Mouse (Mus musculus) forebrain, embryonic 16.5 days (tissue): ENCODE measurements around the gene Tmem8. TPM values are rescaled to one million over a fixed set of nuclear protein-coding genes. Genes with fewer than 3 reads are reported as not detected.

Experiments
- ATAC-seq: fragments of 200-750 bp; cut with Nextera tagmentation; 2 replicates; pipeline ENCODE4 v1.8.0; 2017; ENCODE audit warnings: mild to moderate bottlenecking, moderate library complexity
- H3K27ac ChIP-seq: fragments of 300-500 bp; sonication (generic); 2 replicates; pipeline ENCODE4 v1.5.1; 2014; ENCODE audit warnings: low read length, control low read depth
- H3K27me3 ChIP-seq: fragments of 300-500 bp; sonication (generic); replicated peaks from 2 replicates; pipeline ENCODE4 v1.6.1; 2014; ENCODE audit warnings: low read length; ENCODE audit not compliant: control insufficient read depth, insufficient read depth
- H3K36me3 ChIP-seq: fragments of 300-500 bp; sonication (generic); 2 replicates; pipeline ENCODE4 v1.6.1; 2014; ENCODE audit not compliant: control insufficient read depth, insufficient read depth
- H3K4me1 ChIP-seq: fragments of 300-500 bp; sonication (generic); replicated peaks from 2 replicates; pipeline ENCODE4 v1.6.1; 2014; ENCODE audit warnings: low read length; ENCODE audit not compliant: control insufficient read depth, insufficient read depth
- H3K4me2 ChIP-seq: fragments of 300-500 bp; sonication (generic); 2 replicates; pipeline ENCODE4 v1.6.1; 2014; ENCODE audit warnings: mild to moderate bottlenecking, low read length, control low read depth
- H3K4me3 ChIP-seq: fragments of 300-500 bp; sonication (generic); replicated peaks from 2 replicates; pipeline ENCODE4 v1.5.1; 2014; ENCODE audit warnings: mild to moderate bottlenecking, low read length, control low read depth
- H3K9ac ChIP-seq: fragments of 300-500 bp; sonication (generic); replicated peaks from 2 replicates; pipeline ENCODE4 v1.6.1; 2014; ENCODE audit warnings: low read depth, low read length, control low read depth
- H3K9me3 ChIP-seq: fragments of 300-500 bp; sonication (generic); 2 replicates; pipeline ENCODE4 v1.6.1; 2016; ENCODE audit warnings: low read length; ENCODE audit not compliant: control insufficient read depth
- WGBS: fragments of 180-500 bp; shearing (Covaris S2); extraction: QIAGEN DNeasy Blood & Tissue Kit; methylation state at CpG from one replicate; pipeline ENCODE4 v1.1.7; 2014; 5-methylcytosine and 5-hydroxymethylcytosine counted together
- polyA plus RNA-seq: library from polyadenylated mRNA; unstranded; fragments of >200 nt; fragmentation: Nextera tagmentation; extraction: Ambion mirVana; gene quantifications from 2 replicates; pipeline ENCODE4 v1.2.1, GENCODE M21; 2015

Tmem8 gene
- polyA plus RNA-seq, 1 experiment from 2014 or later = 2.0 TPM

DNA sequence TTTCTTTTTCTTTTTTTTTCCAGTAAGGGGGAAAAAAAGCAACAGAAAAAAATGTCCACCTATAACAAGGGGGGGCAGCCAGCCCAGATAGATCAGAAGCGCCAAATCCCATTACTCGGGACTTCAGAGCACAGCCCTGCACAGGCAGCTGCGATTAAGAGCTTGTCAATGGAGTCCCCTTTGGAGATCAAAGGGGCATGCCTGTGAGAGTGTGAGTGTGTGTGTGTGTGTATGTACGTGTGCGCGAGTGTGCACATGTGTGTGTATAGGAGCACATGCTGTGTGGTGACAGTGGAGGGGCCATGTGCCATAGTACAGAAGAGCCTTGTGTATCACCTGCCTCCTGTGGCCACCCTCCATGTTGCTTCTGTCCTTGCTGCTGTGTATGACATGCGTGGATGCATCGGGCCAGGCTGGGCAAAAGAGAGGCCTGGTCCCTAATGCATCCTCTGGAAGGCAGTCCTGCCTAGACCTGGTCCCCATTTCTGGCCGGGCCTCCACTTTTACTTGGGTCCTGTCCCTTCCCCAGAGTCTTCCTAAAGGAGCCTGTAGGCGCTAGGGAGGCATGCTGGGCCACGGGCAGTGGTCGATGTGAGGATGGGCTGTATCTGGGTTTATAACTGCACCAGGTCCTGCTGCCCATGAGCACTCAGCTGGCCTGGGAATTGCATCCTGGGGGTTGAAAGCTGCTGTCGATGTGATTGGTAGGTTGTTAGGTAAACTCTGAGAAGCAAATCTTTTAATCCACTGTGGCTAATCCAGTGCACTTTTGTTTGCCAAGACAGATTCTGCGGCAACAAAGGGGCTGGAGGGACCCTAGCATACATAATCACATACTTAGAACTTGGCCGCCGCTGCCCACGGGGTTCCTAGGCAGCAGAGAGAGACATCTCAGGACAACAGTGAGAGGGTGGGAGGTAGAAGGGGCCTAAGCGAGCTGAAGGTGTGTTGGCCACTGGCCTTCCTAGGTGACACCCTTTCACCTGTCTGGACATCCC lies 19.1 kb downstream of the Tmem8 start:
- WGBS = 68% methylated on average over 18 of the region's 18 CpGs
- no peaks in the 10 kb centered on the region for H3K4me1 ChIP-seq
- peak overlapping the region; percentile 12; the same call in 1 of the 2 replicates for H3K27ac ChIP-seq
- no peaks in the 10 kb centered on the region for H3K27me3 ChIP-seq
- no peak overlapping the region for H3K4me2 ChIP-seq
- H3K36me3 ChIP-seq = peaks cover 5% of the 10 kb centered on the region
- H3K9ac ChIP-seq = no peak overlapping the region
- no peaks in the 10 kb centered on the region for H3K9me3 ChIP-seq
- ATAC-seq = no peak
- no peak overlapping the region; the same call in 1 of the 2 replicates for H3K4me3 ChIP-seq

DNA sequence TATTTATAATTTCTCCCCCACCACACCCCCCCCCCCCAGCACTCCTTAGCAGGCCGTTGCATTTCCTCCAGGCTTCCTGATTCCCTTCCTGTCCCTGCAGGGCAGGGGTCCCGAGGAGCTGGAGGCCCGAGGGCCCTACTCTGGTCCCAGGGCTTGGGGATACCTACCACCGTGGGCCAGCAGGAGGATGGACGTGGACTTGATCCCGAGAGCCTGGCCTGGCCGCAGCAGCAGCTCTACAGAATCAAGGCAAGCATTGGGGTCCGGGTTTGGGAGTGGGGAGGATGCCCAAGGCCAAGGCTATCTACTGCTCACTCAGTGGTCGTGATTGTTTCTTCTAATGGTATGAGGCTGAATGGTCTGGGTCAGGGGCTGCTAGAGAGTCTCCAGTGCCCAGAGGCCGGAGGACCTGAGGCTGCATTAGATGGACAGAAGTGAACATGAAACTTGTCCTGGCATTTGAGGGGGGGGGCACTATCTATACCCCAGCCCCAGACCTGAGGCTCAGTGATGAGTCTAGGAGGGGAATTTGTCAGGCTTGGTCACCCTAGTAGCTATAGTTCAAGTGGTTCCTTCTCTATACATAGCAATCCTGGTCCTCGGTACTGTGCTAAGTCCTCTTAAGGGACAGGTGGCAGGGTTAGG lies 24.1 kb downstream of the Tmem8 start:
- 90% methylated on average over 11 of the region's 11 CpGs for WGBS
- H3K4me1 ChIP-seq = peaks cover 22% of the 10 kb centered on the region
- H3K4me3 ChIP-seq = no peak overlapping the region
- H3K36me3 ChIP-seq = no peaks in the 10 kb centered on the region
- H3K9me3 ChIP-seq = no peaks in the 10 kb centered on the region
- no peak overlapping the region for H3K27ac ChIP-seq
- no peak for ATAC-seq
- H3K4me2 ChIP-seq = no peak overlapping the region
- H3K9ac ChIP-seq = no peak overlapping the region
- H3K27me3 ChIP-seq = no peaks in the 10 kb centered on the region

GRCm38 (mm10) chr17:26137751-26138130 lies 24.6 kb downstream of the Tmem8 start:
- no peaks in the 10 kb centered on the region for H3K9me3 ChIP-seq
- ATAC-seq = no peak
- peak overlapping the region; percentile 88 for H3K4me3 ChIP-seq
- H3K27ac ChIP-seq = peak overlapping the region; percentile 49
- H3K9ac ChIP-seq = peak overlapping the region; percentile 96
- 75% methylated on average over 2 of the region's 2 CpGs for WGBS
- no peaks in the 10 kb centered on the region; the same call in 1 of the 2 replicates for H3K36me3 ChIP-seq
- H3K4me1 ChIP-seq = peaks cover 22% of the 10 kb centered on the region
- H3K27me3 ChIP-seq = no peaks in the 10 kb centered on the region
- H3K4me2 ChIP-seq = peak overlapping the region; percentile 58

DNA sequence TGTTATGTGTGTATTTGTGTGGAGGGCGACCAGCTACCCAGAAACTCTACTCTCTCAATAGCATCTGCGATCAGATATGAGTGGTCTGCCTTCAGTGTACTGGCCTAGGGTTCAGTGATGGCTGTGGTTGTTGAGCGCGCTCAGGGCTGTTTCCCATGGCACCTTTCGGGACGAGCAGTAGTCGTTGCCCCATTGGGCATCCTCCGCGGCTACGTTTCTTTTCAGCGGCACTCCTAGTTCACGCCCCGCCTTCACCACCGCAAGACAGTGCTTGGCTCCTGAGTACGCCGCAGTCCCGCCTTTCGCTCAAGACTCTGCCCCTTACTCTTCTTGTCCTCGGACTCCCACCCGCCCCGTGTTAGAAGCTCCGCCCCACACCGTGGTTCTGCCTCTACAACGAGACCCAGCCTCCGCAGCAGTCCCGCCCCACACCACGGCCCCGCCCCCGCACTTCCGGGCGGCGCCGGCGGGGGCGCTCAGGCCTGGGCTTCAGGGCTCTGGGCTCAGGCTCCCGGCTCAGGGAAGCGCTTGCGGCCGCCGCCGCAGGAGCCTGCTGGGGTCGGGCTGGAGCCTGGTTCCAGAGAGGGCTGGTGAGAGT lies 25.2 kb downstream of the Tmem8 start, which contains the start of gene Axin1:
Axin1 (plus strand) TSS at position 450 of the 598 bp plus-strand sequence.
- Histone ChIP-seq H3K27ac (peak within 1 kb of the TSS; percentile 94), H3K4me2 (peak within 1 kb of the TSS; percentile 85), H3K27me3 (no peaks in the 10 kb centered on the region), H3K4me1 (peaks cover 22% of the 10 kb centered on the region), H3K9me3 (no peaks in the 10 kb centered on the region), H3K9ac (peak within 1 kb of the TSS; percentile 96), H3K36me3 (peaks cover 3% of the 10 kb centered on the region; the same call in 1 of the 2 replicates), H3K4me3 (peak within 1 kb of the TSS; percentile 88)
- peak; percentile 97 for ATAC-seq
- under 1% methylated on average over 41 of the region's 42 CpGs for WGBS

DNA sequence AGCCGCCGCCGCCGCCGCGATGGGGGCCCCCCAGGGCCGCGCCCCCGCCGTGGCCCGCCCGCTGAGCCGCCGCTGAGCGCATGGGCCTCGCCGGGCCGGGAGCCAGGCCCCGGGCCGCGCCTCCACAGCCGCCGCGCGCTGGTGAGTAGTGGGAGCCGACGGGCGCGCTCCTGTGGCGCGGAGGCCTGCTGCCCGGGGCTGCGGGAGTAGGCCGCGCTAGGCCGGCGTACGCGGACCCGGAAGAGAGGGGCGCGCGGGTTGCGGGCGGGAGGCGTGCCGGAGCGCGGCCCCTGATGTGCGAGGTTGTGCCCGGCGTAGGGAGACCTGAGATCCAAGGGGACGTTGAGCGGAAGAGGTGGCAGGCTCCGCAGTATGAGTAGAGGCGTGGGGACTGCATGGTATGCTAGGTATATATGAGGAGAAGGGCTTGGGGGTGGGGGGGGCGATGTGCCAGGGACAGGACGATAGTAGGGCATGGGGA lies 25.8 kb downstream of the Tmem8 start:
- ATAC-seq = peak; percentile 61
- no peaks in the 10 kb centered on the region for H3K9me3 ChIP-seq
- peak overlapping the region; percentile 96 for H3K9ac ChIP-seq
- peak overlapping the region; percentile 85 for H3K4me2 ChIP-seq
- H3K4me1 ChIP-seq = peaks cover 22% of the 10 kb centered on the region
- H3K36me3 ChIP-seq = peaks cover 7% of the 10 kb centered on the region; the same call in 1 of the 2 replicates
- H3K27me3 ChIP-seq = no peaks in the 10 kb centered on the region
- 1% methylated on average over 52 of the region's 58 CpGs for WGBS
- peak overlapping the region; percentile 88 for H3K4me3 ChIP-seq
- H3K27ac ChIP-seq = peak overlapping the region; percentile 94

GRCm38 (mm10) chr17:26142796-26143195 lies 29.7 kb downstream of the Tmem8 start:
- no peak overlapping the region for H3K4me3 ChIP-seq
- peaks cover 7% of the 10 kb centered on the region; the same call in 1 of the 2 replicates for H3K36me3 ChIP-seq
- H3K9ac ChIP-seq = no peak overlapping the region
- 92% methylated on average over 4 of the region's 4 CpGs for WGBS
- peaks cover 21% of the 10 kb centered on the region for H3K4me1 ChIP-seq
- no peak for ATAC-seq
- H3K9me3 ChIP-seq = no peaks in the 10 kb centered on the region
- no peak overlapping the region for H3K27ac ChIP-seq
- H3K27me3 ChIP-seq = no peaks in the 10 kb centered on the region
- no peak overlapping the region for H3K4me2 ChIP-seq

- Histone ChIP-seq H3K9ac (no peak overlapping the region), H3K9me3 (no peaks in the 10 kb centered on the region), H3K4me2 (no peak overlapping the region), H3K36me3 (peaks cover 7% of the 10 kb centered on the region; the same call in 1 of the 2 replicates), H3K4me3 (no peak overlapping the region), H3K27me3 (no peaks in the 10 kb centered on the region), H3K27ac (no peak overlapping the region), H3K4me1 (peaks cover 18% of the 10 kb centered on the region)
- ATAC-seq = no peak
- WGBS = 96% methylated on average over 5 of the region's 5 CpGs
These were observed 30.3 kb downstream of the Tmem8 start for GRCm38 (mm10) chr17:26143386-26143785.

GRCm38 (mm10) chr17:26149056-26149455 lies 36.0 kb downstream of the Tmem8 start:
- peaks cover 14% of the 10 kb centered on the region for H3K36me3 ChIP-seq
- H3K4me1 ChIP-seq = no peaks in the 10 kb centered on the region
- no peak for ATAC-seq
- no peaks in the 10 kb centered on the region for H3K27me3 ChIP-seq
- no peak overlapping the region for H3K4me3 ChIP-seq
- no peak overlapping the region for H3K9ac ChIP-seq
- no peak overlapping the region for H3K27ac ChIP-seq
- no peak overlapping the region for H3K4me2 ChIP-seq
- no peaks in the 10 kb centered on the region for H3K9me3 ChIP-seq
- 86% methylated on average over 2 of the region's 2 CpGs for WGBS
